Mouse (Mus musculus): Measurements from ENCODE around the gene Evi5l. TPM values are rescaled to one million over a fixed set of nuclear protein-coding genes. Genes with fewer than 3 reads are reported as not detected.

Evi5l gene
- polyA plus RNA-seq, 1 experiment from 2014 or later = 24.8 TPM

- no peak overlapping the region for H3K4me3 ChIP-seq (ENCODE audit: low read depth, low read length)
- DNase-seq (ENCODE audit: low spot score, missing footprints) = no peak
- ATAC-seq (ENCODE audit: low FRiP score) = no peak
- H3K27ac ChIP-seq (ENCODE audit: low read depth, low read length) = no peak overlapping the region
- peaks cover 26% of the 10 kb centered on the region for H3K4me1 ChIP-seq (ENCODE audit: control insufficient read depth, insufficient read depth, low read length)
- H3K36me3 ChIP-seq (ENCODE audit: control insufficient read depth, insufficient read depth, low read length) = peaks cover 9% of the 10 kb centered on the region; the same call in 1 of the 2 replicates
- peak overlapping the region; percentile 20; the same call in 1 of the 2 replicates for H3K9ac ChIP-seq (ENCODE audit: low read length)
- WGBS = 75% methylated on average over 4 of the region's 4 CpGs
- no peaks in the 10 kb centered on the region for H3K9me3 ChIP-seq (ENCODE audit: control insufficient read depth, low read length)
- peak overlapping the region; percentile 69; the same call in 1 of the 2 replicates for H3K4me2 ChIP-seq
- H3K27me3 ChIP-seq (ENCODE audit: control insufficient read depth, insufficient read depth, low read length) = no peaks in the 10 kb centered on the region
Measured at GRCm38 (mm10) chr8:4256911-4257310, 90.5 kb downstream of the Evi5l start.

GRCm38 (mm10) chr8:4257350-4257749 is 91.0 kb downstream of the Evi5l start:
- Histone ChIP-seq H3K27me3 (ENCODE audit: control insufficient read depth, insufficient read depth, low read length) (no peaks in the 10 kb centered on the region), H3K4me3 (ENCODE audit: low read depth, low read length) (no peak overlapping the region), H3K9me3 (ENCODE audit: control insufficient read depth, low read length) (no peaks in the 10 kb centered on the region), H3K4me2 (peak overlapping the region; percentile 69), H3K36me3 (ENCODE audit: control insufficient read depth, insufficient read depth, low read length) (peaks cover 11% of the 10 kb centered on the region; the same call in 1 of the 2 replicates), H3K4me1 (ENCODE audit: control insufficient read depth, insufficient read depth, low read length) (peaks cover 25% of the 10 kb centered on the region), H3K9ac (ENCODE audit: low read length) (peak overlapping the region; percentile 96; the same call in 1 of the 2 replicates), H3K27ac (ENCODE audit: low read depth, low read length) (no peak overlapping the region)
- WGBS = 84% methylated on average over 4 of the region's 4 CpGs
- no peak for DNase-seq (ENCODE audit: low spot score, missing footprints)
- ATAC-seq (ENCODE audit: low FRiP score) = no peak

GRCm38 (mm10) chr8:4258233-4258632 is 91.9 kb downstream of the Evi5l start:
- Histone ChIP-seq H3K36me3 (ENCODE audit: control insufficient read depth, insufficient read depth, low read length) (peaks cover 11% of the 10 kb centered on the region; the same call in 1 of the 2 replicates), H3K27me3 (ENCODE audit: control insufficient read depth, insufficient read depth, low read length) (no peaks in the 10 kb centered on the region), H3K4me1 (ENCODE audit: control insufficient read depth, insufficient read depth, low read length) (peaks cover 22% of the 10 kb centered on the region), H3K9me3 (ENCODE audit: control insufficient read depth, low read length) (no peaks in the 10 kb centered on the region), H3K27ac (ENCODE audit: low read depth, low read length) (peak overlapping the region; percentile 92), H3K4me3 (ENCODE audit: low read depth, low read length) (peak overlapping the region; percentile 87), H3K4me2 (peak overlapping the region; percentile 69), H3K9ac (ENCODE audit: low read length) (peak overlapping the region; percentile 96)
- 3% methylated on average over 35 of the region's 35 CpGs for WGBS
- peak; percentile 75 for ATAC-seq (ENCODE audit: low FRiP score)
- DNase-seq (ENCODE audit: low spot score, missing footprints) = peak; percentile 99

- Histone ChIP-seq H3K36me3 (ENCODE audit: control insufficient read depth, insufficient read depth, low read length) (peaks cover 11% of the 10 kb centered on the region; the same call in 1 of the 2 replicates), H3K4me1 (ENCODE audit: control insufficient read depth, insufficient read depth, low read length) (peaks cover 22% of the 10 kb centered on the region), H3K9me3 (ENCODE audit: control insufficient read depth, low read length) (no peaks in the 10 kb centered on the region), H3K4me3 (ENCODE audit: low read depth, low read length) (peak overlapping the region; percentile 87), H3K9ac (ENCODE audit: low read length) (peak overlapping the region; percentile 96), H3K4me2 (peak overlapping the region; percentile 69), H3K27me3 (ENCODE audit: control insufficient read depth, insufficient read depth, low read length) (no peaks in the 10 kb centered on the region), H3K27ac (ENCODE audit: low read depth, low read length) (peak overlapping the region; percentile 92)
- DNase-seq (ENCODE audit: low spot score, missing footprints) = no peak
- under 1% methylated on average over 28 of the region's 32 CpGs for WGBS
- ATAC-seq (ENCODE audit: low FRiP score) = peak; percentile 84
Measured at GRCm38 (mm10) chr8:4258678-4259077, 92.3 kb downstream of the Evi5l start.

- WGBS = 7% methylated on average over 27 of the region's 33 CpGs
Measured at GRCm38 (mm10) chr8:4259125-4259804, 92.9 kb downstream of the Evi5l start, which contains the start of gene Ctxn1. Gene Ctxn1, minus strand, starts transcription at chr8:4259274.

GRCm38 (mm10) chr8:4259805-4260170 is 93.4 kb downstream of the Evi5l start:
- Histone ChIP-seq H3K4me2 (no peak overlapping the region), H3K4me1 (ENCODE audit: control insufficient read depth, insufficient read depth, low read length) (peaks cover 17% of the 10 kb centered on the region), H3K4me3 (ENCODE audit: low read depth, low read length) (no peak overlapping the region), H3K27ac (ENCODE audit: low read depth, low read length) (peak overlapping the region; percentile 92), H3K9me3 (ENCODE audit: control insufficient read depth, low read length) (no peaks in the 10 kb centered on the region), H3K9ac (ENCODE audit: low read length) (no peak overlapping the region; the same call in 1 of the 2 replicates), H3K27me3 (ENCODE audit: control insufficient read depth, insufficient read depth, low read length) (no peaks in the 10 kb centered on the region), H3K36me3 (ENCODE audit: control insufficient read depth, insufficient read depth, low read length) (peaks cover 14% of the 10 kb centered on the region; the same call in 1 of the 2 replicates)
- 84% methylated on average over 4 of the region's 4 CpGs for WGBS
- peak; percentile 76 for DNase-seq (ENCODE audit: low spot score, missing footprints)
- ATAC-seq (ENCODE audit: low FRiP score) = no peak

More at GRCm38 (mm10) chr8:4259125-4259804, 92.9 kb downstream of the Evi5l start, which contains the start of gene Ctxn1:
- Histone ChIP-seq H3K4me2 (peak within 1 kb of the TSS; percentile 69), H3K27me3 (ENCODE audit: control insufficient read depth, insufficient read depth, low read length) (no peaks in the 10 kb centered on the region), H3K27ac (ENCODE audit: low read depth, low read length) (peak within 1 kb of the TSS; percentile 92), H3K36me3 (ENCODE audit: control insufficient read depth, insufficient read depth, low read length) (peaks cover 11% of the 10 kb centered on the region; the same call in 1 of the 2 replicates), H3K9me3 (ENCODE audit: control insufficient read depth, low read length) (no peaks in the 10 kb centered on the region), H3K4me3 (ENCODE audit: low read depth, low read length) (peak within 1 kb of the TSS; percentile 87), H3K9ac (ENCODE audit: low read length) (peak within 1 kb of the TSS; percentile 96), H3K4me1 (ENCODE audit: control insufficient read depth, insufficient read depth, low read length) (peaks cover 18% of the 10 kb centered on the region)
- peak; percentile 100 for DNase-seq (ENCODE audit: low spot score, missing footprints)
- ATAC-seq (ENCODE audit: low FRiP score) = peak; percentile 93

Other genes with a start within 250 kb of the Evi5l start
- not detected in 2 replicates for gene Cd209b, start 239.7 kb upstream of the Evi5l start, polyA plus RNA-seq (2014; fragmentation: Nextera tagmentation; extraction: Ambion mirVana)
- gene Cd209c, start 211.8 kb upstream of the Evi5l start, polyA plus RNA-seq (2014; fragmentation: Nextera tagmentation; extraction: Ambion mirVana) = 0.40 and 0.56 TPM in 2 replicates
- not detected in 2 replicates for gene Cd209f, start 60.7 kb upstream of the Evi5l start, polyA plus RNA-seq (2014; fragmentation: Nextera tagmentation; extraction: Ambion mirVana)
- not detected in 2 replicates for gene Cd209g, start 32.5 kb upstream of the Evi5l start, polyA plus RNA-seq (2014; fragmentation: Nextera tagmentation; extraction: Ambion mirVana)
- gene Prr36, start 50.9 kb downstream of the Evi5l start, polyA plus RNA-seq (2014; fragmentation: Nextera tagmentation; extraction: Ambion mirVana) = 25.9 and 31.9 TPM in 2 replicates
- gene Lrrc8e, start 60.3 kb downstream of the Evi5l start, polyA plus RNA-seq (2014; fragmentation: Nextera tagmentation; extraction: Ambion mirVana) = 0.07 TPM in 1 of 2 replicates, not detected in the other
- gene Map2k7, start 72.2 kb downstream of the Evi5l start, polyA plus RNA-seq (2014; fragmentation: Nextera tagmentation; extraction: Ambion mirVana) = 20.8 and 22.7 TPM in 2 replicates
- gene Gm49320, start 72.3 kb downstream of the Evi5l start, polyA plus RNA-seq (2014; fragmentation: Nextera tagmentation; extraction: Ambion mirVana) = 0.59 and 1.00 TPM in 2 replicates
- 1.2 and 2.0 TPM in 2 replicates for gene Tgfbr3l, start 81.6 kb downstream of the Evi5l start, polyA plus RNA-seq (2014; fragmentation: Nextera tagmentation; extraction: Ambion mirVana)
- 53.9 and 64.6 TPM in 2 replicates for gene Snapc2, start 86.5 kb downstream of the Evi5l start, polyA plus RNA-seq (2014; fragmentation: Nextera tagmentation; extraction: Ambion mirVana)
- gene Ctxn1, start 92.7 kb downstream of the Evi5l start, polyA plus RNA-seq (2014; fragmentation: Nextera tagmentation; extraction: Ambion mirVana) = 97.9 and 110 TPM in 2 replicates
- gene Timm44, start 109.3 kb downstream of the Evi5l start, polyA plus RNA-seq (2014; fragmentation: Nextera tagmentation; extraction: Ambion mirVana) = 67.4 and 70.7 TPM in 2 replicates
- 15.7 and 17.8 TPM in 2 replicates for gene Ccl25, start 158.6 kb downstream of the Evi5l start, polyA plus RNA-seq (2014; fragmentation: Nextera tagmentation; extraction: Ambion mirVana)
- 366 and 369 TPM in 2 replicates for gene Elavl1, start 158.8 kb downstream of the Evi5l start, polyA plus RNA-seq (2014; fragmentation: Nextera tagmentation; extraction: Ambion mirVana)